Mouse (Mus musculus): Measurements from ENCODE around the gene Alg12. TPM values are rescaled to one million over a fixed set of nuclear protein-coding genes. Genes with fewer than 3 reads are reported as not detected.

Gene Alg12
- 1.8 and 9.0 TPM in 2 replicates for polyA plus RNA-seq (2012; ENCODE audit: low replicate concordance)

GRCm38 (mm10) chr15:88819026-88819905 is at the start of gene Alg12, which contains the start of gene Creld2:
Gene Alg12, minus strand, starts transcription at chr15:88819318.
Gene Creld2, plus strand, starts transcription at chr15:88819646.

GRCm38 (mm10) chr15:88861772-88862622 is 42.9 kb upstream of the Alg12 start, which contains the start of gene Pim3:
Gene Pim3, plus strand, starts transcription at chr15:88862186.

Other genes starting within 250 kb of the Alg12 start
- not detected in 2 replicates for gene Zdhhc25, start 219.0 kb downstream of the Alg12 start, polyA plus RNA-seq (2012; ENCODE audit: low replicate concordance)
- 15.5 and 18.1 TPM in 2 replicates for gene Brd1, start 85.1 kb downstream of the Alg12 start, polyA plus RNA-seq (2012; ENCODE audit: low replicate concordance)
- 3.5 and 13.0 TPM in 2 replicates for gene Zbed4, start 67.7 kb downstream of the Alg12 start, polyA plus RNA-seq (2012; ENCODE audit: low replicate concordance)
- gene Creld2, start 328 bp upstream of the Alg12 start, polyA plus RNA-seq (2012; ENCODE audit: low replicate concordance): 30.3 and 61.6 TPM in 2 replicates
- 27.3 and 27.5 TPM in 2 replicates for gene Pim3, start 42.9 kb upstream of the Alg12 start, polyA plus RNA-seq (2012; ENCODE audit: low replicate concordance)
- gene Ttll8, start 135.1 kb upstream of the Alg12 start, polyA plus RNA-seq (2012; ENCODE audit: low replicate concordance): not detected in 2 replicates
- not detected in 2 replicates for gene Mlc1, start 159.7 kb upstream of the Alg12 start, polyA plus RNA-seq (2012; ENCODE audit: low replicate concordance)
- gene Mov10l1, start 163.6 kb upstream of the Alg12 start, polyA plus RNA-seq (2012; ENCODE audit: low replicate concordance): not detected in 2 replicates
- not detected in 2 replicates for gene Panx2, start 240.4 kb upstream of the Alg12 start, polyA plus RNA-seq (2012; ENCODE audit: low replicate concordance)

Measured in leukemia stem cell, adult 10-12 weeks (primary cell).